Mouse (Mus musculus) c-Kit-positive CD71-negative TER-119-negative erythroid progenitor cells, embryonic 14.5 days (primary cell): ENCODE results near the gene Tmem88.

Source experiments
- DNase-seq: peaks from one replicate; pipeline ENCODE4 v3.0.0-alpha.2; 2013; ENCODE audit warnings: low read depth

Gene Tmem88

DNA sequence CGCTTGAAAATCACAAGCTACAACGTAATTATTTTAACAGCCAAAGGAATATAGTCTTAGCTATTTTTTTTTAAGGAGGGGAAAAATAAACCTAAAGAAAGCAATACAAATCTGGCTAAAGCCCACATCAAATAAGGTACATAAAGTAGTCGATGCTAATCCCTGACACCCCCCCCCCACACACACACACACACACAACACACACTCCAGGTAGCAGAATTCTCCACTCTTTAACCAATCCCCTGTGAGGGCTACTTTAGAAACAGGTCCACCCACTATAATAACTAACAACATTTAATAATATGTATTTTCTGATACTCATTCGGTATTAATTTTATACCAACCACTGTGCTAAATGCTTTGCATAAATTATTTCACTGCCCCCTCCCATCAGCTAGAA, 18.5 kb upstream of the Tmem88 start:
- no peak for DNase-seq

GRCm38 (mm10) chr11:69415668-69416451, 17.8 kb upstream of the Tmem88 start:
- DNase-seq: no peak

GRCm38 (mm10) chr11:69415327-69415667, 17.3 kb upstream of the Tmem88 start:
- no peak for DNase-seq

GRCm38 (mm10) chr11:69414421-69415326, 16.6 kb upstream of the Tmem88 start:
- DNase-seq: no peak

- DNase-seq: no peak
These were observed 15.5 kb upstream of the Tmem88 start, which contains the start of gene Kdm6b for GRCm38 (mm10) chr11:69413221-69414181. TSS of gene Kdm6b (minus strand) at chr11:69413675.

DNA sequence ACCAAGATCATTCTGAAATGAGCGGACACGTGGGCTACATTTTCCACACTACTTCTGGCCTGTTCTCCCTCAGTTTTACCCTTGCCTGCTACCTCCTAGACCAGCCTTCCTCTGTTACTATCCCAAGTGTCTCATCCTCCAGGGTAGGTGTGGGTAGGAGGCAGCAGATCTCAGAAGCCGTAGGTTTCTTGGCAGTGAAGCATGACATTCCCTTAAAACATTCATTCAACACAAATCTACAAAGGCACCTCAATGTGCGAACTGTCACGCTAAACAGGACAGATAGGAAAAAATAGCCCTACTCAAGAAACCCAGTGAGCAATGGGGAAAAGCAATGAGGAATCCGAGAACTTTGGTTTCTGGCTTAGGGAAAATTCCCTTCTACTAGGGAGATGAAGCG, 14.5 kb upstream of the Tmem88 start:
- no peak for DNase-seq

- DNase-seq: no peak
These were observed 13.6 kb upstream of the Tmem88 start for GRCm38 (mm10) chr11:69411538-69412203.

GRCm38 (mm10) chr11:69411073-69411535, 13.1 kb upstream of the Tmem88 start:
- peak; percentile 94 for DNase-seq

GRCm38 (mm10) chr11:69410310-69411072, 12.5 kb upstream of the Tmem88 start:
- DNase-seq: no peak

DNA sequence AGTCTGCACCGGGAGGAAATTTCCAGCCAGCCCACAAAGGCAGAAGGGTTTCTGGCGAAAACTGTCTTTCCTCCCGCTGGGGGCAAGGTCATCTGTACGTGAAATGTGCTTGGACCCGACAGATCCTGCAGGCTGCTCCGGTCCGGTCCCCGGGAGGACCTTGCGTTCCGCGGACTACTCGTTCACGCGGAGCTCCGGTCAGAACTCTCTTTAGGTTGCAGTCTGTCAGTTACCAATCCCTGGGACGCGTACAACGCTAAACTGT, 11.9 kb upstream of the Tmem88 start:
- DNase-seq: no peak

DNA sequence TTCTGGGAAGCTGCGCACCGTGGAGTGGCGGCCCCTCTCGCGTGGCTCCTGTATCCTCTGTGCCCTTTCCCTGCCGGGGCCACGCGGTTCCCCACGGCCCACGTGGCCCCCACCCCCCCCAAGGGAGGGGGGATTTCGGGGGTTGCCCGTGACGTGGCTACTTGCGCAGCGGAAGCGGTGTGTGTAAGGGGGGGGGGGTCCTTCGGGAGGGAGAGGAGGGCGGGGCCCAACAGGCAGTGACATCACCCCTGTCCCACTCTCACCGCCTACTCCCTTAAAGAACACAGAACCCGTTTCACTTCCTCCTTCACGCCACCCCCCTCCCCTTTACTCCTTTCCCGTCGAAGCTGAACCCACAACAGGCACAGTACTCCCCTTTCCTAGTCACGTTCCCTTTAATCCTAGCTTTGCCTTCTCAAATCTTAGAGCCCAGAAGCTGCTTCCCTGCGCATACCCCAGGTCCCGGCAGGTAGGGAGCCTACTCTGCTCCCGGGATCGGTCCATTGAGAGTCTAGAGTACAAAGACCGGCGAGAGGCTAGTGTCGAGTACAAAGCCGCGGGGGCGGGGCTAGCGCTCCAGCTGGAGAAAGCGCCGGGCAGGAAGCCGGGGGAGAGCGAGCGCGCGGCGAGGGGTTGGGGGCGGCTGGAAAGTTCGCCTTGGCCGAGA, 11.5 kb upstream of the Tmem88 start:
- DNase-seq: no peak

DNA sequence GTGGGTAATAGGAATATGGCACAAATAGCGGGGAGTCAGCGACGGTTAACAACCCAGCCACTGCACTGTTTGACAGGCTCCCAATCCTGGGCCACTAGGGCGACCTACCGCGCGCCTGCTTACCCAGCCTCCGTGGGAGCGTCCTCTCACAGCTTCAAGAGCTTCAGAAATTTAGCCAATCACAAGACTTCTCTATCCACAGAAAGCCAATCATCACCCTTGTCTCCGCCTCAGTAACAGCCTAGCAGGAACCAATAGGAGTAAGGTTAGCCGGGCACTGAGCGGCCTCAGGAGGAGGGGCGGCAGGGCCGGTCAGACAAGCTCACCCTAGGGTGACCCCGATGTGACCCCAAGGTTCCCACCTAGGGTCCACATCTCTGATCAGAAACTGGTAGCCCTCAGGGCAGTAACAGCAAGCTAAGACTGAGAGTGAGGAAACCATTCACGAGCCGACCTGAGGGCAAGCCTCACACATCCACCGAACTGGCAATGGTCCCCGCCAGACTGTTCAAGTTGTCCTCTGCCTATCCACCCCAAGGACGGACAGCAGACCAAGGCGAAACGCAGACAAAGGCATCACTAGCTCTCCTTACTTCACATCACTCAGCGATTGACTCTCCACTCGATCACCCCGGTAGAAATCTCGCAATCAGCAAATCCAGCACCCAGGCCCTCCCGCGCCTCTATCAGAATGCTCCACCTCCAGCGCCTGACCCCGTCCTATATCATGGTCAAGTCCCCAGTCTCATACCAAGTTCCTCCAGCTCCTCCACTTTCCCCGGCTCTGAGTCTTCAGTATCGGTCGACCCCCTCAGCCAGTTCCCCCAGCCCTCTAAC, 10.7 kb upstream of the Tmem88 start:
- no peak for DNase-seq

- DNase-seq: no peak
These were observed 9.6 kb upstream of the Tmem88 start for GRCm38 (mm10) chr11:69407724-69408004.

DNA sequence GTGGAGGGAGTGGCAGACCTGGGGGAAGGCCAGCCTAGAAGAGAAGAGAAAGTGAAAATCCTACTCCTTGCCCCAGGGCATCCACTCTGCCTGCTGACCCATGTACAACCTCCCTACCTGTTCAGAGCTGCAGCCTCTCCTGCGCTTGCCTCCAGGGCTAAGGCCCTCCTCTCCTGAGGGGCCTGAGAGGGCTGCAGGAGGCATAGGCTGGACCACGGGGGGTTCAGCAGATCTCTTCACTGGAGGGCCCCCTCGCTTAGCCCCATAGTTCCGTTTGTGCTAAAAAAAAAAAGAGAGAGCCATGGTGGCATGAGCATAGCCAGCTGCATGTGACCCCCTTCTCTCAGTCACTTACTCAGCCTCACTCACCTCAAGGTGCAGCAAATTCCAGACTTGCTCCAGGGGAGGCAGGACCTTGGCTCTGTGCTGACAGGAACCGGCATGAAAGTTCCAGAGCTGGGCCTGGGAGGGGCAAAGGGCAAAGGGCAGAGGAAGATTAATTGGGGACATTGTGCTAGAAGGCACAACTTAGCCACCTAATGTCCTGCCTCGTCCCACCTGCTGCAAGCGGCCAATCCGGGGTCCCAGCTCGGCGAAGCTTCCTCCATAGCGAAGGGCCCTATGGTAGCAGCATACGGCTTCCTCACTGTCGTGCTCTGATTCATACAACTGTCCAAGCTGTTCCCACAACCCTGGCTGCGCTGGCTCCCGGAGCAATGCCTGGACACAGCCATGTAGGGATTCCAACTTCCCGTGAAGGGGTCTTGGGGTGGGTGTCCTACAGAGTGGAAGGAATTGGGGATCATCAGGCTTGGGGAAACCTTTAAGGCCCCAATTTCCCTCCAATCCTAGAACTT, 9.1 kb upstream of the Tmem88 start:
- no peak for DNase-seq

DNA sequence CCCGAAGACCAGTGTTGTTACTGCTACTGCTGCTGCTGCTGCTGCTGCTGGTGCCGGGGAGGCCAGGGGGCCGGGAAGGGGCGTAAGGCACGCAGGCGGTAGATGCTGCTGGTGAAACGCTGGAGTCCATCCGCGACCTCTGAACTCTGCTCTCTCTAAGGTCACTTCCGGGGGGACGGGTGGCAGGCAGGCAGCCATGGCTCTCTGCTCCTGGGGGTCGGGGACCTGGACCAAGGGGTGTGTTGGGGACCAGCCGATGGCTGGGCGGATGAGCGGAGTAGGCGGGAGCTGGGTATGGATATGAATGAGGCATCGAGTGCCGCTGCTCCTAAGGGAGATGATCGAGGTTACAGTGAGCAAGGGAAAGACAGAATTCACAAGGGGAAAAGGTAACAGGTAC, 8.2 kb upstream of the Tmem88 start:
- no peak for DNase-seq

DNA sequence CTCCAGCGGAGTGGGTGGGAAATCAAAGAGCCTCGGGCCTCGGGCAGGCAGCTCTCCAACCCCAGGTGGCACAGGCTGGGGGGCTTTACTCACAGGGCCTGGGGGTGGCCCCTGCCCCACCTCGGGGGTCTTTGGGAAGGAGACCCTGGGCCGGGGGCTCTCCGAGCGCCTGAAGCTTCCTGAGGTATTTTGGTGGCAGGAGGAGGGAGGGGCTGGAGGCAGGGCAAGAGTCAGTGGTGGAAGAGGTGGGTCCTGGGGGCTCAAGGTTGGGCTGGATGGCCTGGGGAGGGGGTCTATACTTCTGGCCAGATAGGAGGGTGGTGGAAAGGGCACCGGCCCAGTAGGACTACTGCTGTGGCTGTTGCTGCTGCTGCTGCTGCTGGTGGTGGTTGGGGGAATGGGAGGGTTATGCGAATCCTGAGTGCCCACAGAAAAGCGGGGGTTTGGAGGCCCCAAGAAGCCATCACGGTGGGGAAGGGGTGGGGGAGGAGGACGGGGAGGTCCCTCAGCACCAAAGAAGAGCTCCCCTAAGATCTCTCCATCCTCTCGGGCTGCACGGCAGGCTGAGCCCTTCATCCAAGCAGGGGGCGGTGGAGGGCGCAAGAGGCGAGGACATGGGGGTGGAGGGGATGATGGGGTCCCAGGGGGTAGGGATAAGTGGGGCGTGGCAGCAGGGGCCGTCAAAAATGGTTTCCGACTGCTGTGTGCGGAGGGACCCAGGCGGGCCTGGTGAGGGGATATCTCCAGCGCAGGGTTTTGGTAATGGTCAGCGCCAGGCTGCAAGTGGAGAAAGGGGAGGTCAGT, 7.6 kb upstream of the Tmem88 start:
- DNase-seq: no peak

GRCm38 (mm10) chr11:69404595-69405396, 6.8 kb upstream of the Tmem88 start:
- DNase-seq: no peak
